16 mouse cellular contexts compared by ENCODE assay signal in genomic region chr6:6825313-6825712, GRCm38 (mm10). TPM values are rescaled to one million over a fixed set of nuclear protein-coding genes. Genes with fewer than 3 reads are reported as not detected.
"Had no signal": no experiment of that assay in that cellular context is flagged by ENCODE, and none has a peak within 500 bp of the region (broad histone marks: within the 10 kb centered on the region; RNA-seq: fewer than 3 reads in every experiment).

No protein-coding gene starts in this region.

- H3K27ac ChIP-seq: liver, embryonic 14.5 days; macrophage; midbrain, embryonic 12.5 days; neural tube, embryonic 12.5 days had no signal

- H3K9me3 ChIP-seq: megakaryocyte, embryonic 14.5 days; midbrain, embryonic 12.5 days; neural tube, embryonic 12.5 days had no signal

- H3K9ac ChIP-seq: liver, embryonic 14.5 days; lung, embryonic 14.5 days; midbrain, embryonic 12.5 days; neural tube, embryonic 12.5 days had no signal

- H3K4me1 ChIP-seq: megakaryocyte, embryonic 14.5 days; midbrain, embryonic 12.5 days; neural tube, embryonic 12.5 days had no signal

- DNase-seq: lung, adult 18-20 months; lung, embryonic 14.5 days; lung, postnatal 10 days; midbrain, embryonic 14.5 days; right cerebral cortex, postnatal 14 days; thymus, adult 2 months; thymus, postnatal 25 days; thymus, postnatal 4 days had no signal

- H3K36me3 ChIP-seq: midbrain, embryonic 12.5 days; neural tube, embryonic 12.5 days had no signal

- H3K4me3 ChIP-seq: megakaryocyte, embryonic 14.5 days; midbrain, embryonic 12.5 days; neural tube, embryonic 12.5 days had no signal

RNA-seq across cellular contexts. Expression of gene Dlx6, which starts 37.8 kb away (rescaled TPM):
- total RNA-seq: megakaryocyte progenitor cell, adult 5-6 weeks; monocyte, adult 5-6 weeks; neutrophil, adult 5-6 weeks had no signal

RNA-seq across cellular contexts. Expression of gene Dlx5, which starts 56.6 kb away (rescaled TPM):
- total RNA-seq: megakaryocyte progenitor cell, adult 5-6 weeks; monocyte, adult 5-6 weeks; neutrophil, adult 5-6 weeks had no signal
